ENCODE assay signal across 8 mouse cellular contexts in the genomic region with DNA sequence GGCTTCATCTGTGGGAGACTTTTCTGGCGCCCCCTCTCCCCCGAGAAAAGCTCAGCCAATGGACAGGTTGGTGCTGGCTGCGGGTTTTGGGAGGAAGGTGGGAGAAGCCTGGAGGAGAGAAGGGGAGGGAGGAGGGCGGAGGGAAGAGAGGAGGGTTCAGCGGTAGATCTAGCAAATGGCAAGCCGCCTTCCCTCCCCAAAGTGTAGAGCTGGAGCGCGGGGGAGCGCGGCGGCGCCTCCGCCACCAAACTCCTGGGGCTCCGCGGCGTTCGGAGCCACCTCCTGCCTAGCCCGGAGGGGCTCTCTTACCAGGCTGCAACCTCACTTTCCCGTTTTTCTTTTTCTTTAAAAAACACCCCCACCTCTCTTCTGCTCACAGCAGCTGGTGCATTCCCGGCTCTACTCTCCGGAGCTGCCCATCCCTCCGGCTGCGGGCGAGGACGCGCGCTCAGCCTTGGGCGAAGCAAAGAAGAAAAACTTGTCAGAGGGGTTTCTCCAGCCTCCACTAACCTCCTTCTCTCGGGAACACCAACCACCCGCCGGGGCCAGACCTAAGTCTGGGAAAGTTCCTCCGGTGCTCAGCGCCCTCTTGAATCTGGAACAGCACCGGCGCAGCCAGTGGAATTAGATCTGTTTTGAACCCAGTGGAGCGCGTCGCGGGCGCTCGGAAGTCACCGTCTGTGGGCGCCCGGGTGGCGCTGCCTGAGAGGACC. TPM values are rescaled to one million over a fixed set of nuclear protein-coding genes. Genes with fewer than 3 reads are reported as not detected.
DNase-seq lines count a peak whose midpoint lies in the region; ATAC-seq and TF ChIP-seq lines count a peak whose summit lies in the region.

A gene (plus strand): TSS at position 199 of the 713 bp plus-strand sequence.

- peak within 1 kb of the TSS; percentile 89 for H3K27ac ChIP-seq in cortical plate, adult 2 months (ENCODE audit: insufficient read depth, low read length)
- H3K27ac ChIP-seq in hindbrain, postnatal 0 days: peak within 1 kb of the TSS; percentile 91

- H3K27me3 ChIP-seq in hindbrain, postnatal 0 days (ENCODE audit: insufficient read depth, low read length): no peaks in the 10 kb centered on the region

- no peaks in the 10 kb centered on the region for H3K36me3 ChIP-seq in hindbrain, postnatal 0 days (ENCODE audit: insufficient read depth, low read length)

- peak; percentile 84 for DNase-seq in ZHBTc4 (ENCODE audit: low read depth, low spot score)
- peak; percentile 79 for DNase-seq in gastrocnemius, postnatal 14 days
- peak; percentile 87 for DNase-seq in hindbrain, postnatal 0 days (ENCODE audit: low spot score)
- DNase-seq in left cerebral cortex, adult 18-20 months (ENCODE audit: low spot score in 2 of 2): peak; percentile 79 to 86
- peak; percentile 60 for DNase-seq in lung, postnatal 25 days (ENCODE audit: low spot score)
- DNase-seq in retina, postnatal 7 days (ENCODE audit: low read depth, low spot score): peak; percentile 36
- DNase-seq in urinary bladder, postnatal 14 days (ENCODE audit: low spot score): peak; percentile 78

- peak; percentile 93 for ATAC-seq in hindbrain, postnatal 0 days

- H3K4me2 ChIP-seq in hindbrain, postnatal 0 days (ENCODE audit: low read depth, low read length): peak within 1 kb of the TSS; percentile 78

- TF ChIP-seq CTCF in cortical plate, adult 2 months (IDR thresholded peaks at IDR 0.05; ENCODE audit: extremely low read depth, insufficient read depth, low read length): no peak
- no peak for TF ChIP-seq CTCF in hindbrain, postnatal 0 days (IDR thresholded peaks at IDR 0.05; ENCODE audit: low read depth)

- H3K9ac ChIP-seq in hindbrain, postnatal 0 days (replicated peaks; ENCODE audit: low read length): peak within 1 kb of the TSS; percentile 71

- H3K4me1 ChIP-seq in cortical plate, adult 2 months (ENCODE audit: control insufficient read depth, insufficient read depth, low read length): no peaks in the 10 kb centered on the region; the same call in 1 of the 2 replicates
- no peaks in the 10 kb centered on the region for H3K4me1 ChIP-seq in hindbrain, postnatal 0 days (ENCODE audit: insufficient read depth, low read length)

- intact Hi-C loops in gastrocnemius, postnatal 14 days (cut with DNase I; ENCODE audit: low total_unique reads): loop anchor here (5.0 to 10.0 kb wide), 2 partner anchors 559 to 856 kb away; no protein-coding TSS in a partner anchor

- H3K4me3 ChIP-seq in cortical plate, adult 2 months (ENCODE audit: insufficient read depth, low read length): peak within 1 kb of the TSS; percentile 75
- peak within 1 kb of the TSS; percentile 80 for H3K4me3 ChIP-seq in hindbrain, postnatal 0 days (ENCODE audit: low read length)

- WGBS in hindbrain, postnatal 0 days: under 1% methylated on average over 42 of the region's 45 CpGs

- peak; percentile 60; the same call in 1 of the 2 replicates for TF ChIP-seq POLR2A in cortical plate, adult 2 months (IDR thresholded peaks at IDR 0.05; ENCODE audit: extremely low read depth, insufficient read depth, low read length)

- H3K9me3 ChIP-seq in hindbrain, postnatal 0 days (ENCODE audit: low read length): no peaks in the 10 kb centered on the region

RNA-seq across cellular contexts. Expression of the gene that starts here (rescaled TPM):
- 18.3 and 19.1 TPM in 2 replicates for polyA plus RNA-seq in cortical plate, adult 2 months (2012; rRNA removed)
- 10 to 100 TPM; 22.5 to 27.9 TPM for total RNA-seq in gastrocnemius, postnatal 14 days (2021)
- 29.0 and 33.2 TPM in 2 replicates for total RNA-seq in hindbrain, postnatal 0 days (2014; rRNA removed)
- 30.9 and 33.2 TPM in 2 replicates for polyA plus RNA-seq in hindbrain, postnatal 0 days (2015; fragmentation: Nextera tagmentation; extraction: Ambion mirVana)
- 10 to 100 TPM; 28.9 to 29.9 TPM for total RNA-seq in left cerebral cortex, adult 18-20 months (2021)

Comparison
In these comparisons a context has a peak if more than half of its experiments do, and no peak if none do; other contexts are left out.
1. Peak in every context shown above with its lines: DNase-seq, ATAC-seq, H3K4me3 ChIP-seq and H3K27ac ChIP-seq.
2. DNase-seq: peak in every context shown above with its lines; median percentile 87 in hindbrain, postnatal 0 days; 84 in ZHBTc4; 82 in left cerebral cortex, adult 18-20 months; 79 in gastrocnemius, postnatal 14 days; 78 in urinary bladder, postnatal 14 days; 60 in lung, postnatal 25 days; 36 in retina, postnatal 7 days.